Mouse (Mus musculus) neutrophil, adult 65 days (primary cell): Measurements from ENCODE around the gene Pxt1. TPM values are rescaled to one million over a fixed set of nuclear protein-coding genes. Genes with fewer than 3 reads are reported as not detected.

Experiments
- total RNA-seq: library from RNA; stranded (reverse); gene quantifications from 2 replicates; pipeline ENCODE4 v1.2.4, GENCODE M21; 2023

Pxt1 gene
- total RNA-seq = 2.0 and 3.8 TPM in 2 replicates

GRCm38 (mm10) chr17:28943740-28944139, at the start of gene Pxt1:
Pxt1 (minus strand) TSS chr17:28943840.

DNA sequence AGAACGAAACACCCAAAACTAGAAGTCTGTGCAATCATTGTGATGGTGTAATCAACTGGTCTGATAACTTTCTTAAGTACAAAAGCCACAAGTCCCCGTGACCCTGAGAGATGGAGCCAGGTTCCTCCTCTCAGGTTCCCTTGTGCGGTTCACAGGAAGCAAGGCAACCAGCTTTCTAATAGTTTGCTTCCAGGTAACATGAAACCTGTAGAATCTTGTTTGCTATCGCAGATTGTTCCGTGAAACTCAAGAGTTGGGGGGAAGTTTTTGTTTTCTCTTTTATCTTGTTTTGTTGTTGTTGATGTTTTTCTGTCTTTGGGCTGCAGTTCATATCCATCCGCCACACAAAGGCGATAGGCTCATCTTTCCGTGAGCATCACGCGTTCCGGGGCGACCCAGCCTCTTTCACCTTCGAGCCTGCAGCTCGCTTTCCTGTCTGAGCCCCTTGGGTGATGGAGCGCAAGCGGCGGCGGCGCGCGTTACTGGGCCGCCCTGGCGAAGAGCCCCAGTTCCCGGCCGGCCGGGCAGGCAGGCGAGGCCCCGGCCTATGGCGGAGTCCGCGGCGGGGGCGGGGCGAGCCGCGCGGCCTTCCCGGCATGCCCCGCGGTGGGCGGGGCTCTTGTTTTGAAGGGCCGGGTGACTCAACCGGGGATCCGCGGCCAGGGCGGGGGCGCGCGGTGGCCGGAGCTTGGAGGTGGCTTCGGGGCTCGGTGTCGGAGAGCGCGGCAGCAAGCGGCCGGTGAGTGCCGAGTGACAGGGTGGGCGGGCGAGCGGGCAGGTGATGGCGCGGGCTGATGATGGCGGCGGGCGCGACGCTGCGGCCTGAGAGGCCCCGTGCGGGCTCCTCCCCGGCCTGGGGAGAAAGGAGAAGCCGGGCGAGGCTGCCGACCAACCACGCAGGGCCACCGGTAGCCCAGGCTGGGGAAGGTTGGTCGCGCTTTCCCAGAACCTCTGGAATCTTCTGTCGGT, 8.5 kb upstream of the Pxt1 start, which contains the start of gene Kctd20:
Gene Kctd20, plus strand, starts transcription at position 120 of the 969 bp plus-strand sequence.

GRCm38 (mm10) chr17:28915060-28915628, 28.5 kb downstream of the Pxt1 start, which contains the start of gene 4930539E08Rik:
4930539E08Rik (minus strand) TSS chr17:28915324.

Other genes starting within 250 kb of the Pxt1 start
- 9.2 and 11.5 TPM in 2 replicates for gene AC170998.1, start 217.8 kb downstream of the Pxt1 start, total RNA-seq
- 190 and 258 TPM in 2 replicates for gene Mapk13, start 174.5 kb downstream of the Pxt1 start, total RNA-seq
- gene Brpf3, start 142.8 kb downstream of the Pxt1 start, total RNA-seq = 45.1 and 53.0 TPM in 2 replicates
- 7.0 and 7.3 TPM in 2 replicates for gene Pnpla1, start 85.4 kb downstream of the Pxt1 start, total RNA-seq
- gene 4930539E08Rik, start 28.5 kb downstream of the Pxt1 start, total RNA-seq = 0.13 TPM in 1 of 2 replicates, not detected in the other
- 207 and 280 TPM in 2 replicates for gene Kctd20, start 8.1 kb upstream of the Pxt1 start, total RNA-seq
- 223 and 318 TPM in 2 replicates for gene Stk38, start 64.2 kb upstream of the Pxt1 start, total RNA-seq
- gene Srsf3, start 88.8 kb upstream of the Pxt1 start, total RNA-seq = 314 and 370 TPM in 2 replicates
- 40.2 and 41.4 TPM in 2 replicates for gene Cdkn1a, start 147.1 kb upstream of the Pxt1 start, total RNA-seq
- 197 and 250 TPM in 2 replicates for gene Rab44, start 170.3 kb upstream of the Pxt1 start, total RNA-seq